Mouse (Mus musculus) adrenal gland (tissue): ENCODE results near the gene Stab2.

Experiments used
- intact Hi-C: fragments of 180-260 bp; cut with DNase I; formaldehyde crosslinking; loops from one replicate; pipeline ENCODE4 v1.15.1; 2025
- long read RNA-seq, 2 experiments: library from polyadenylated mRNA; unstranded; transcript quantifications; one replicate each; pipeline ENCODE4 v2.0.0; 2020; ENCODE audit warnings: borderline replicate concordance in 1 of 2; ENCODE audit not compliant: insufficient replicate concordance in 1 of 2

Stab2 gene
- long read RNA-seq, experiment 1, result 0 reads
- long read RNA-seq, experiment 2, result 0 reads

GRCm38 (mm10) chr10:87007385-87008214 lies at the start of gene Stab2:
TSS of gene Stab2 (minus strand) at chr10:87008025.
- intact Hi-C loops, result no loop called here

- intact Hi-C loops, result no loop called here
Observed at GRCm38 (mm10) chr10:87051714-87052113, 43.9 kb upstream of the Stab2 start.

- intact Hi-C loops, result no loop called here
Observed at GRCm38 (mm10) chr10:87049179-87049578, 41.4 kb upstream of the Stab2 start.

GRCm38 (mm10) chr10:87046931-87047468 lies 39.2 kb upstream of the Stab2 start:
- intact Hi-C loops, result no loop called here

GRCm38 (mm10) chr10:87046469-87046868 lies 38.6 kb upstream of the Stab2 start:
- intact Hi-C loops, result no loop called here

GRCm38 (mm10) chr10:87045273-87045672 lies 37.4 kb upstream of the Stab2 start:
- intact Hi-C loops, result no loop called here

- intact Hi-C loops, result no loop called here
Observed at GRCm38 (mm10) chr10:87041265-87041664, 33.4 kb upstream of the Stab2 start.

GRCm38 (mm10) chr10:87039800-87040199 lies 32.0 kb upstream of the Stab2 start:
- intact Hi-C loops, result no loop called here

GRCm38 (mm10) chr10:87039340-87039739 lies 31.5 kb upstream of the Stab2 start:
- intact Hi-C loops, result no loop called here

GRCm38 (mm10) chr10:87037062-87037461 lies 29.2 kb upstream of the Stab2 start:
- intact Hi-C loops, result no loop called here

- intact Hi-C loops, result no loop called here
Observed at GRCm38 (mm10) chr10:87036271-87036703, 28.5 kb upstream of the Stab2 start.

- intact Hi-C loops, result no loop called here
Observed at GRCm38 (mm10) chr10:87035866-87036265, 28.0 kb upstream of the Stab2 start.

- intact Hi-C loops, result no loop called here
Observed at GRCm38 (mm10) chr10:87032768-87033167, 24.9 kb upstream of the Stab2 start.

GRCm38 (mm10) chr10:87024884-87025283 lies 17.1 kb upstream of the Stab2 start:
- intact Hi-C loops, result loop anchor here (1.0 to 10.0 kb wide), 2 partner anchors 32 to 1300 kb away; no protein-coding TSS in a partner anchor

- intact Hi-C loops, result loop anchor here (10.0 kb wide), 1 partner anchor 1304 kb away; no protein-coding TSS in a partner anchor
Observed at GRCm38 (mm10) chr10:87020711-87021110, 12.9 kb upstream of the Stab2 start.

- intact Hi-C loops, result loop anchor here (1.0 kb wide), 1 partner anchor 47 kb away; no protein-coding TSS in a partner anchor
Observed at GRCm38 (mm10) chr10:87018876-87019275, 11.1 kb upstream of the Stab2 start.

GRCm38 (mm10) chr10:87016151-87016692 lies 8.4 kb upstream of the Stab2 start:
- intact Hi-C loops, result no loop called here

- intact Hi-C loops, result no loop called here
Observed at GRCm38 (mm10) chr10:87015403-87015802, 7.6 kb upstream of the Stab2 start.

GRCm38 (mm10) chr10:87014391-87014965 lies 6.7 kb upstream of the Stab2 start:
- intact Hi-C loops, result no loop called here

- intact Hi-C loops, result no loop called here
Observed at GRCm38 (mm10) chr10:87012087-87012486, 4.3 kb upstream of the Stab2 start.

GRCm38 (mm10) chr10:87008215-87008499 lies 332 bp upstream of the Stab2 start:
- intact Hi-C loops, result no loop called here
